Mouse (Mus musculus) midbrain, embryonic 13.5 days (tissue): ENCODE data around the gene Drc7. TPM values are rescaled to one million over a fixed set of nuclear protein-coding genes. Genes with fewer than 3 reads are reported as not detected.
A peak's percentile ranks its signal among the peaks of the same experiment; 100 is the strongest.
"Not testable (repeated sequence)": the region's sequence is repeated elsewhere in the genome, so short reads cannot be mapped to it uniquely, and the experiment has no call there.

Source experiments
- ATAC-seq: fragments of 200-750 bp; cut with Nextera tagmentation; 2 replicates; pipeline ENCODE4 v1.8.0; 2017; ENCODE audit warnings: mild to moderate bottlenecking, moderate TSS enrichment, moderate library complexity
- H3K27ac ChIP-seq: fragments of 300-500 bp; sonication (generic); 2 replicates; pipeline ENCODE4 v1.5.1; 2015; ENCODE audit warnings: inconsistent platforms, mild to moderate bottlenecking, moderate library complexity
- H3K27me3 ChIP-seq: fragments of 300-500 bp; sonication (generic); 2 replicates; pipeline ENCODE4 v1.6.1; 2015; ENCODE audit warnings: mild to moderate bottlenecking, inconsistent platforms
- H3K36me3 ChIP-seq: fragments of 300-500 bp; sonication (generic); 2 replicates; pipeline ENCODE4 v1.6.1; 2015; ENCODE audit warnings: mild to moderate bottlenecking, inconsistent platforms
- H3K4me1 ChIP-seq: fragments of 300-500 bp; sonication (generic); replicated peaks from 2 replicates; pipeline ENCODE4 v1.6.1; 2015; ENCODE audit warnings: inconsistent platforms
- H3K4me2 ChIP-seq: fragments of 300-500 bp; sonication (generic); replicated peaks from 2 replicates; pipeline ENCODE4 v1.6.1; 2015; ENCODE audit warnings: moderate library complexity, mild to moderate bottlenecking, inconsistent platforms
- H3K4me3 ChIP-seq: fragments of 300-500 bp; sonication (generic); replicated peaks from 2 replicates; pipeline ENCODE4 v1.5.1; 2015; ENCODE audit warnings: mild to moderate bottlenecking, inconsistent platforms
- H3K9ac ChIP-seq: fragments of 300-500 bp; sonication (generic); replicated peaks from 2 replicates; pipeline ENCODE4 v1.6.1; 2015; ENCODE audit warnings: mild to moderate bottlenecking, inconsistent platforms
- H3K9me3 ChIP-seq: fragments of 300-500 bp; sonication (generic); 2 replicates; pipeline ENCODE4 v1.6.1; 2016; ENCODE audit warnings: mild to moderate bottlenecking, inconsistent platforms
- WGBS: fragments of 180-500 bp; shearing (Covaris S2); methylation state at CpG from one replicate; pipeline ENCODE4 v1.1.7; 2015; 5-methylcytosine and 5-hydroxymethylcytosine counted together
- polyA plus RNA-seq: library from polyadenylated mRNA; unstranded; fragments of >200 nt; fragmentation: Nextera tagmentation; extraction: Ambion mirVana; gene quantifications from 2 replicates; pipeline ENCODE4 v1.2.1, GENCODE M21; 2015

The Drc7 gene
- polyA plus RNA-seq: 0.24 and 0.58 TPM in 2 replicates

GRCm38 (mm10) chr8:95054927-95055510, at the start of gene Drc7:
Gene Drc7 (plus strand): TSS chr8:95055103.
- peak; percentile 88 for ATAC-seq
- 16% methylated on average over 2 of the region's 2 CpGs for WGBS
- Histone ChIP-seq H3K27ac (no peak within 1 kb of the TSS), H3K36me3 (no peaks in the 10 kb centered on the region), H3K4me1 (peaks cover 2% of the 10 kb centered on the region; the same call in 1 of the 2 replicates), H3K27me3 (no peaks in the 10 kb centered on the region), H3K4me2 (no peak within 1 kb of the TSS; the same call in 1 of the 2 replicates), H3K4me3 (no peak within 1 kb of the TSS), H3K9ac (no peak within 1 kb of the TSS), H3K9me3 (no peaks in the 10 kb centered on the region)

GRCm38 (mm10) chr8:95012442-95012919, 42.4 kb upstream of the Drc7 start:
- 89% methylated on average over 15 of the region's 15 CpGs for WGBS
- no peak for ATAC-seq
- Histone ChIP-seq H3K9me3 (no peaks in the 10 kb centered on the region), H3K36me3 (peaks cover 85% of the 10 kb centered on the region), H3K4me2 (no peak overlapping the region), H3K9ac (no peak overlapping the region), H3K4me1 (0 out of 2 replicates have a peak, but pooled peaks cover 2% of the 10 kb centered on the region), H3K27ac (no peak overlapping the region), H3K27me3 (no peaks in the 10 kb centered on the region), H3K4me3 (no peak overlapping the region)

- WGBS: 84% methylated on average over 4 of the region's 4 CpGs
- no peak overlapping the region for H3K4me2 ChIP-seq
- no peak overlapping the region for H3K9ac ChIP-seq
- peaks cover 51% of the 10 kb centered on the region for H3K36me3 ChIP-seq
- no peaks in the 10 kb centered on the region for H3K27me3 ChIP-seq
- no peak for ATAC-seq
- H3K9me3 ChIP-seq: no peaks in the 10 kb centered on the region
- H3K4me3 ChIP-seq: no peak overlapping the region
- peak overlapping the region; percentile 58 for H3K27ac ChIP-seq
- 0 out of 2 replicates have a peak, but pooled peaks cover 2% of the 10 kb centered on the region for H3K4me1 ChIP-seq
These were observed 39.0 kb upstream of the Drc7 start for GRCm38 (mm10) chr8:95015866-95016265.

- ATAC-seq: peak; percentile 28
- H3K9me3 ChIP-seq: no peaks in the 10 kb centered on the region
- no peak overlapping the region for H3K4me3 ChIP-seq
- H3K27me3 ChIP-seq: no peaks in the 10 kb centered on the region
- H3K27ac ChIP-seq: peak overlapping the region; percentile 57
- peaks cover 43% of the 10 kb centered on the region for H3K36me3 ChIP-seq
- H3K9ac ChIP-seq: no peak overlapping the region
- 46% methylated on average over 4 of the region's 4 CpGs for WGBS
- H3K4me2 ChIP-seq: no peak overlapping the region
- H3K4me1 ChIP-seq: 0 out of 2 replicates have a peak, but pooled peaks cover 2% of the 10 kb centered on the region
These were observed 38.2 kb upstream of the Drc7 start for GRCm38 (mm10) chr8:95016684-95017083.

- H3K4me2 ChIP-seq: no peak within 1 kb of the TSS
- no peak within 1 kb of the TSS for H3K9ac ChIP-seq
- WGBS: 81% methylated on average over 11 of the region's 11 CpGs
- H3K36me3 ChIP-seq: peaks cover 35% of the 10 kb centered on the region
- peak within 1 kb of the TSS; percentile 57 for H3K27ac ChIP-seq
- no peak for ATAC-seq
- no peaks in the 10 kb centered on the region for H3K9me3 ChIP-seq
- H3K4me1 ChIP-seq: 0 out of 2 replicates have a peak, but pooled peaks cover 2% of the 10 kb centered on the region
- H3K27me3 ChIP-seq: no peaks in the 10 kb centered on the region
- no peak within 1 kb of the TSS for H3K4me3 ChIP-seq
These were observed 37.5 kb upstream of the Drc7 start, which contains the start of gene Adgrg3 for GRCm38 (mm10) chr8:95017451-95017850. Gene Adgrg3 (plus strand): TSS chr8:95017692.

GRCm38 (mm10) chr8:95017969-95018635, 36.8 kb upstream of the Drc7 start:
- H3K27me3 ChIP-seq: no peaks in the 10 kb centered on the region
- WGBS: 91% methylated on average over 9 of the region's 9 CpGs
- no peak overlapping the region for H3K27ac ChIP-seq
- ATAC-seq: no peak
- no peak overlapping the region for H3K9ac ChIP-seq
- peaks cover 8% of the 10 kb centered on the region; the same call in 1 of the 2 replicates for H3K4me1 ChIP-seq
- H3K36me3 ChIP-seq: peaks cover 29% of the 10 kb centered on the region
- no peaks in the 10 kb centered on the region for H3K9me3 ChIP-seq
- no peak overlapping the region for H3K4me3 ChIP-seq
- no peak overlapping the region for H3K4me2 ChIP-seq

- Histone ChIP-seq H3K36me3 (peaks cover 7% of the 10 kb centered on the region), H3K27me3 (no peaks in the 10 kb centered on the region), H3K9me3 (no peaks in the 10 kb centered on the region), H3K4me2 (no peak overlapping the region), H3K4me1 (peaks cover 8% of the 10 kb centered on the region; the same call in 1 of the 2 replicates), H3K4me3 (no peak overlapping the region), H3K27ac (no peak overlapping the region), H3K9ac (no peak overlapping the region)
- no peak for ATAC-seq
- WGBS: 87% methylated on average over 12 of the region's 12 CpGs
These were observed 34.6 kb upstream of the Drc7 start for GRCm38 (mm10) chr8:95020293-95020777.

GRCm38 (mm10) chr8:95020821-95021220, 34.1 kb upstream of the Drc7 start:
- Histone ChIP-seq H3K27me3 (no peaks in the 10 kb centered on the region), H3K4me2 (no peak overlapping the region)
- WGBS: 84% methylated on average over 10 of the region's 10 CpGs

GRCm38 (mm10) chr8:95023201-95023600, 31.7 kb upstream of the Drc7 start:
- Histone ChIP-seq H3K9ac (no peak overlapping the region), H3K9me3 (peaks cover 3% of the 10 kb centered on the region; the same call in 1 of the 2 replicates), H3K4me1 (peaks cover 6% of the 10 kb centered on the region; the same call in 1 of the 2 replicates), H3K4me3 (no peak overlapping the region), H3K36me3 (no peaks in the 10 kb centered on the region), H3K4me2 (no peak overlapping the region), H3K27ac (no peak overlapping the region), H3K27me3 (no peaks in the 10 kb centered on the region)
- no peak for ATAC-seq
- 15% methylated on average over 8 of the region's 8 CpGs for WGBS

More at GRCm38 (mm10) chr8:95020821-95021220, 34.1 kb upstream of the Drc7 start:
- Histone ChIP-seq H3K4me1 (peaks cover 8% of the 10 kb centered on the region; the same call in 1 of the 2 replicates), H3K36me3 (peaks cover 2% of the 10 kb centered on the region; the same call in 1 of the 2 replicates), H3K9ac (no peak overlapping the region), H3K27ac (no peak overlapping the region), H3K9me3 (peaks cover 3% of the 10 kb centered on the region; the same call in 1 of the 2 replicates), H3K4me3 (no peak overlapping the region)
- ATAC-seq: no peak

- no peaks in the 10 kb centered on the region for H3K36me3 ChIP-seq
- H3K27ac ChIP-seq: no peak overlapping the region
- H3K9ac ChIP-seq: no peak overlapping the region
- no peak for ATAC-seq
- H3K4me3 ChIP-seq: no peak overlapping the region
- no peak overlapping the region for H3K4me2 ChIP-seq
- H3K9me3 ChIP-seq: peaks cover 3% of the 10 kb centered on the region; the same call in 1 of the 2 replicates
- H3K4me1 ChIP-seq: peaks cover 6% of the 10 kb centered on the region; the same call in 1 of the 2 replicates
- WGBS: 80% methylated on average over 4 of the region's 4 CpGs
- H3K27me3 ChIP-seq: no peaks in the 10 kb centered on the region
These were observed 30.5 kb upstream of the Drc7 start for GRCm38 (mm10) chr8:95024387-95024786.

- Histone ChIP-seq H3K36me3 (no peaks in the 10 kb centered on the region), H3K4me1 (peaks cover 6% of the 10 kb centered on the region; the same call in 1 of the 2 replicates), H3K9ac (no peak overlapping the region), H3K27me3 (no peaks in the 10 kb centered on the region), H3K4me2 (no peak overlapping the region), H3K9me3 (peaks cover 3% of the 10 kb centered on the region; the same call in 1 of the 2 replicates), H3K27ac (no peak overlapping the region), H3K4me3 (no peak overlapping the region)
- 70% methylated on average over 2 of the region's 2 CpGs for WGBS
- no peak for ATAC-seq
These were observed 29.5 kb upstream of the Drc7 start for GRCm38 (mm10) chr8:95025421-95025820.

- H3K27me3 ChIP-seq, H3K27ac ChIP-seq, H3K4me1 ChIP-seq, H3K4me3 ChIP-seq, H3K36me3 ChIP-seq, H3K9ac ChIP-seq, H3K4me2 ChIP-seq, ATAC-seq, H3K9me3 ChIP-seq: not testable (repeated sequence)
- 63% methylated on average over 7 of the region's 7 CpGs for WGBS
These were observed 26.5 kb upstream of the Drc7 start for GRCm38 (mm10) chr8:95028391-95028790.
